Mouse (Mus musculus): ENCODE measurements at regions not wholly inside any gene's neighbourhood (a gene's known extent, or its start where the extent isn't known, plus 50 kb on each side); places are given as distances from the start of the nearest gene placed in this dataset.
A peak's percentile ranks its signal among the peaks of the same experiment; 100 is the strongest.

DNA sequence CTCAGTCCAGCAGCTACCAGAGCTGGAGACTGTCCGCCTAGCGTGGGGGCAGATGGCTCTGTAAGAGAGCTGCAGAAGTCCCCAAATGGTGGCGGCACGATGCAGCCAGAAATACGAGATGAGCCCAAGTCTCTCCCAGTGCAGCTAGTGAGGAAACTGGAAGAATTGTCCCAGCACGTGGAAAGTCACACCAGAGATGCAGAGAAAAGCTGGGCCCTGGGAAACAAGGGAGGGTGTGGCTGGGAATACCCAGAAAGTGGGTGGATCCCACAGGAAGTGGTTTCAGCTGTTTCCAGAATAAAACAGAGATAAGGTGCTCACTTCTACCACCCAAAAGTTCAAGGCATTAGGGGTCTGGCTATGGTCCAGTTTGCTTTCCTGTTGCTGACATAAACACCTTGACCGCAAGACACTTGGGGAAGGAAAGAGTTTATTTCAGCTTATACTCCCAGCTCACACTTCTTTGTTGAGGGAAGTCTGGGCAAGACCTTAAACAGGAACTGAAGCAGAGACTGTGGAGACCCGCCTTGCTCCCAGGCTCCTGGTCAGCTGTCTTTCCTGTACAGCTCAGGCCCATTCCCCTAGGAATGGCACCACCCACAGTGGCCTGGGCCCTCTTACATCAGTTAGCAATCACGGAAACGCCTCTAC is 184.5 kb upstream of the Jmjd1c start:
- DNase-seq (ENCODE audit: low spot score): peak; percentile 84

GRCm38 (mm10) chr10:66912440-66912839 is 183.5 kb upstream of the Jmjd1c start:
- DNase-seq (ENCODE audit: low spot score): no peak

DNA sequence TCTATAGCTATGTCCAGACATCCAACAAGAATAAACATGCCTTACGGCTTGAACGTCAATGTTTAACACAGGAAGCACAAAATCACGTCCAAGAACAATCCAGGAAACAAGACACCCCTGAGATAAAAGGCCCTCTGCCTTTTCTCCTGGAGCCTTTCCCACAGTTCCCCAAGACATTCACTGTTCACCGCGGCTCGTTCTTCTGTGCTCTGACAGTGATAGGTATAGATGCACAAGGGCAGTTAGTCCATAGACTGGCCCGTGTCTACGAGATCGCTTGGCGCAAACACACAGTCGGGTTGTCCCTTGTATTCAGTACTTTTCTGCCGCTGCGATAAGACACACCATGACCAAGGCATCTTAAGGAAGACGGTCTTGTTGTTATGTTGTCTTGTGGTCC is 182.7 kb upstream of the Jmjd1c start:
- no peak for DNase-seq (ENCODE audit: low spot score)

DNA sequence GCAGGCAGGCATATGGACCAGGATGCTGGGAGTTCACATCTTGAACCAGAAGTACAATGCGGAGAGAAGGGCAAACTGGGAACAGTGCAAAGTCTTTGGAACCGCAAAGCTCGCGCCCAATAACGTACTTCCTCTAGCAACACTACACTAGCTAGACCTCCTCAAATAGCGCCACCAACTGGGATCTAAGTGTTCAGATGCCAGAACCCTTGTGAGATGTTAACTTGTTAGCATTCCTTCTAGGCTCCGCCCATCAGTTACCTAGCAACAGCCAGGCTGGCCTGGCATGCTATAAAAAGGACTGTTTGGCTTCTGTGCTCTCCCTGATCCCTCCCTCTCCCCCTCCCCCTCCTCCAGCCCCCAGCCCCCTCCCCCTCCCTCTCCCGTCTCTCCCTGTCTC is 182.3 kb upstream of the Jmjd1c start:
- peak; percentile 49 for DNase-seq (ENCODE audit: low spot score)

- DNase-seq (ENCODE audit: low spot score): no peak
Observed at GRCm38 (mm10) chr10:66914288-66914975, 181.5 kb upstream of the Jmjd1c start.

- no peak for DNase-seq (ENCODE audit: low spot score)
Observed at GRCm38 (mm10) chr10:66915801-66916200, 180.1 kb upstream of the Jmjd1c start.

- DNase-seq (ENCODE audit: low spot score): no peak
Observed at GRCm38 (mm10) chr10:66917725-66918124, 178.2 kb upstream of the Jmjd1c start.

- DNase-seq (ENCODE audit: low spot score): no peak
Observed at GRCm38 (mm10) chr10:66918713-66919112, 177.2 kb upstream of the Jmjd1c start.

GRCm38 (mm10) chr10:66919953-66920760 is 175.8 kb upstream of the Jmjd1c start:
- DNase-seq (ENCODE audit: low spot score): peak; percentile 64

DNA sequence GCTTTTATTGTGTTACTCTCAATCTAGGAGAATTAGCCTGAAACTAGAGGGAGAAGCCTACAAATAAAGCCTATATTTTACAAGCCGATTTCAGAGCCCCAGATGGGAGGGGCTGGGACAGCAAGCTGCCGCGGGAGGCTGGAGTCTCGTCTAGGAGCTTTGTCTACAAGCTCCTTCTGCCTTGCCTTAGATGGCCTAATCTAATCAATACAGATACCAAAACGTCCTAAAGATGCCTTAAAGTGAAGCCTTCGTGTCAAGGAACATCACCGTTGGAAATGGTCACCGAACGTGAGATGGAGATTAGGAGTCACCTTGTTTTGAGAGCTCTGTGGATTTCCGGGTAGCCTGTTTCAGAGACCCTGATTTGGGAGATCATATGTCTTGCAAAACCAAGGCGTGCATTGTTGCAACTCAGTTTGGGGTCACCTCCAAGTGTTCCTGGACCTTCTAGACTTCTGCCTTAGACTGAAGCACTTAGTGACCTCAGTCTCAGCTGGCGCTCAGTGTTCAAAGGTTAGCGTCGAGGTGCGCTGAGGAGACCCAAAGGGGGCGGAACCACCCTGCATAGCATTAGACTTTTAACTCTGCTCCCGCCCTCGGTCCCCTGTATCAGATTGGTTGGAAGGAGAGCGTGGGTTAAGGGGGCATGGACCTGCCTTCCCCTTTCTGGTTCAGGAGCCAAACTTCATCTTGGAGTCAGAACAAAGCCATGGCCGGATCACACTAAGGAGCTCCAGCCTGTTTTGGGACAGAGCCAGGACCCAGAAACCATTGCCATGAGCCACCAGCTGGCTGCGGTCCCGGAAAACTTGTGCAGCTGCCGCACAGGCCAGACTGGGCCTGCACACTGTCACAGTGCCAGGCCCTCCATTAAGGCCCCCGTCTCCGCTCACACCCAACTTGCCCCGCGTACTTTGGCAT is 174.9 kb upstream of the Jmjd1c start:
- peak; percentile 93 for DNase-seq (ENCODE audit: low spot score)

DNA sequence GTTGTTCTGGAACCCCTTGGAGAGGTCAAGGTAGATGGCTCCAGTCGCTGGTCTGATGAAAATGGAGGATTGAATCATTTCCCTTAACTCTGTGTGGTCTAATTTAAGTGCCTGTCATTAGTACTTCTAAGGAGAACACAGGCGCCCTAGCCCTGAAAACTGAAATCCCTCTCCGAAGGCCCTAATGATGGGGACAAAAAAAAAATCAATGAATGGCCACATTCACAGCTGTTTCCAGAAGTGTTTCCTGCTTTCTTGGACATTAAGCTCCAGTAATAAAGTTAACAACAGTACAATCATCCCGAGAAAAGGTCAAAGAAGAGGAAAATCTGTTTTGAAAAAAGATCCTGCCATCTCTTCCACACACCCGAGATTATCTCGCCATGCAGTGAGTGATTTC is 174.1 kb upstream of the Jmjd1c start:
- DNase-seq (ENCODE audit: low spot score): no peak

- DNase-seq (ENCODE audit: low spot score): no peak
Observed at GRCm38 (mm10) chr10:66922314-66922713, 173.6 kb upstream of the Jmjd1c start.

- DNase-seq (ENCODE audit: low spot score): no peak
Observed at GRCm38 (mm10) chr10:66923947-66924346, 172.0 kb upstream of the Jmjd1c start.

DNA sequence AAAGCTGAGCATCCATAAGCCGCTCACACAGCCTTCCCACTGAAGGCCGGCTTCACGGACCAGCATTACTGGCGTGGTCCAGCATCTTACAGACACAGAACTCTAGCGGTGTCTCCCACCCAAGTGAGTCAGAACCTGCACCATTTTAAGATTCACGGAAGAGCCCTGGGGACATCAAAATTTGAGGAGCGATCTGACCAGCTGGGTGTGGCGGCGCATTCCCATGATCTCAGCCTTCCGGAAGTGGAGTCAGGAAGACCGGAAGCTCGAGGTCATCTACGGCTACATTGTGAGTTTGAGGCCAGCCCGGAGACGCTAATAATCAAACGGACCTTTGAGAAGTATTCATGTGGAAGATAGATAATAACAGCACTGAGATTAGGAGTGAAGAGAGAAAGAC is 171.5 kb upstream of the Jmjd1c start:
- DNase-seq (ENCODE audit: low spot score): no peak

- no peak for DNase-seq (ENCODE audit: low spot score)
Observed at GRCm38 (mm10) chr10:66925553-66926127, 170.3 kb upstream of the Jmjd1c start.

- no peak for DNase-seq (ENCODE audit: low spot score)
Observed at GRCm38 (mm10) chr10:66927651-66928050, 168.3 kb upstream of the Jmjd1c start.

DNA sequence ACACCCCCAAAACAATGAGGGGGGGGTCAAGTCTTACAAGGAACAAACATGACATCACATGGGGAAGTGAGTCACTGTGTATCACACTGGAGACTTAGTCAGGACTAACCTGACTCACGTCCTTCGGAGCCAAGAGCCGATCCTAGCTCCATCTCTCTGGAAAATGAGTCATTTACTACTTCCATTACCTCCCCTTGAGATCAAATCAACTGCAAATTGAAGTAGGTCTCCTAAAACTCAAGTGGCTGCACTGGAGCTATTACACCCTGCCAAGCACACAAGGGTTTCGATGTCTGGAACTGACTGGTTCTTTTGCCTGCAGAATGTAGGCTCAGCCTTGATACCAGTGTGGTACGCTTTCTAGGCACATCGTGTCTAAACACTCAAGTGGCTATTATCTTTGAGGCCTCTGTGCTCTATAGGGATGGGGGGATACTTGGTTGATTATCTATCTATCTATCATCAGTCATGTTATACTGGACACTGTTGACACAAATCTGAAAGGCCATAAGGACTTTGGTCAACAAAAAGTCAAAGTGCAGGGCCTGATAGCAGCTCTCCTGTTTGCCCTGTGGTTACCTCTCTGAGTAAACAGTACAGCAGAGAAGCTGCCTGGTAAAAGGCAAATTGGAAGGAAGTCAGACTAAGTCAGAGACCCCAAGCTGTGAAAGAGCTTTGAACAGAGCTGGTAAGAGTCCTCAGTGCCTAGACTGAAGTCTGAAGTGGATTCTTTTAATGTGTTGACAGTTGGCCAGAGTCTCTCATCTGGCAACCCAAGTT is 167.5 kb upstream of the Jmjd1c start:
- DNase-seq (ENCODE audit: low spot score): peak; percentile 75

DNA sequence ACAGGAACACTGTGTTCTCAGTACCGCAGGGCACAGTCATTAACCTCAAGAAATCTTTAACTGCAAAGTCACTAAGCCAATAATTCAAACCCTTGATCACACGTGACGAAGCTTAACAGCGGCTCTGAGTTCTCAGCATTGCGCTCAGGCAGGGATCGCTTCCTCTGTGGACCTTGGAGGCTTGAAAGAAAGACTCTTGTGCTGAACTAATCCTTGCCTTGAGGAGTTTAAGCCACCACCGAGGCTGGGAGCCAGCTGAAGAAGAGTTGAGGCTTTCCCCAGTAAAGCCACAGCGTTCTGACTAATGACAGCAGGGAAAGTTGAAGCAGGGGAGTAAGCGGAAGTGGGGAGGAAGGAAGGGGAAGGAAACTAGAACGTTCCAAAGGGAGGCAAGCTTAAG is 165.4 kb upstream of the Jmjd1c start:
- DNase-seq (ENCODE audit: low spot score): no peak

DNA sequence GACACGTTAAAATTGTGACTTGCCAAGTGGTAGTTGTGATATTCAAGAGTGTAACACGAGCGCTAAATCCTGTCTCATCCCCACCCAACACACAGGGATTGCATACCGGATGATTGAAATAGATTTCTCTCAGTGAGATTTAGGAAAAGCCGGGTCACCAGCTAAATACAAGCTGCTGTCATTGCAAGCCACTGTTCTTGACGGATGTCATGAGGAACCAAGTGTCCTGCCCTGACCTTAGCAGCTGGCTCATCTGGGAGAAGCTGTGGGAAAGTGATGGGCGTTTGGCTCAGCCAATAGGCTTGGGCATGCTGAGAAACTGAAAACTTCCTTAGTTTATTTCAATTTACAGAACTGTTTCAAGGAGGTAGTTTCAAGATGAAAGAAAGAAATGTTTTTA is 164.4 kb upstream of the Jmjd1c start:
- DNase-seq (ENCODE audit: low spot score): no peak

DNA sequence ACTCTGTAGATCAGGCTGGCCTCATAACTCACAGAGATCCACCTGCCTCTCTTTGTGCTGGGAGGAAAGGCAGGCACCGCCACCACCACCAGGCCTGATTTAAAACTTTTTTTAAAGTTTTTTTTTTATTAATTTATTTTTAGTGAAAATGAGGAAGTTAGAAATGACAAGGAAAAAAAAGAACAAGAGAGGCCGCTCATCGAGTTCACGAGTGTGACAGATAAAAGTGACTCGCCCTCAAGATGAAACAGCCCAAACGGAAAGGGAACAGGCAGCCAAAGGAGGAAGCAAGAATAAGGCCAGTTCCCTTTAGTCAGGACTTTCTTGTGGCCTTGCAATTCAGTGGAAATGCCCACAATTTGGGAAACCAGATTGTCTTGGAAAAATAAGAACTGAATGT is 163.4 kb upstream of the Jmjd1c start:
- DNase-seq (ENCODE audit: low spot score): peak; percentile 53

DNA sequence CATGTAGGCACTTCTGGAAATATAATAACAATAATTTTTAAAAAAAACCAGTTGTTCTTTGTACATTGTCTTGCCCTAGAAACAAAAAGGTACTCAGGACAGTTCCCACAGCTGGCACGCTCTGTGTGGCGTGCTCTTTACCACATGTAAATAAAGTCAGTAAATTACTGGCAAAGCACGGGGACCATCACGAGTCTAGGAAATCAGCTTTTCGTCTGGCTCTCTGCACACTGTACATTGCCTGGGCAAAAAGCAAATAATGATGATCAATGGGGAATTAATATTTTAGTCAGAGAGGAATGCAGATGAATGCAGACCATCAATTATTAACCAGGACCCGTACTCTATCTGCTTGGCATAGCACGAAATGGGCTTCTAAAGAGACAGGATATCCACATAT is 162.2 kb upstream of the Jmjd1c start:
- no peak for DNase-seq (ENCODE audit: low spot score)

All from lung, postnatal 25 days (tissue).